Mouse (Mus musculus) liver, embryonic 14.5 days (tissue): Measurements from ENCODE around the gene Sema4a. TPM values are rescaled to one million over a fixed set of nuclear protein-coding genes. Genes with fewer than 3 reads are reported as not detected.

Experiments
- ATAC-seq: fragments of 200-750 bp; cut with Nextera tagmentation; 2 replicates; pipeline ENCODE4 v1.8.0; 2017; ENCODE audit warnings: moderate number of reproducible peaks, mild to moderate bottlenecking, moderate library complexity; ENCODE audit not compliant: insufficient read depth
- DNase-seq, 3 experiments: peaks; one replicate each; pipeline ENCODE4 v3.0.0-alpha.2; 2012 to 2013; ENCODE audit warnings: low read depth in 3 of 3, low spot score in 3 of 3
- H3K27ac ChIP-seq: fragments of 300-500 bp; sonication (generic); 2 replicates; pipeline ENCODE4 v1.5.1; 2014; ENCODE audit warnings: moderate library complexity, mild to moderate bottlenecking, control low read depth, inconsistent platforms
- H3K27me3 ChIP-seq: fragments of 300-500 bp; sonication (generic); 2 replicates; pipeline ENCODE4 v1.6.1; 2014; ENCODE audit warnings: mild to moderate bottlenecking, low read length, moderate library complexity; ENCODE audit not compliant: control insufficient read depth, insufficient read depth
- H3K36me3 ChIP-seq: fragments of 300-500 bp; sonication (generic); replicated peaks from 2 replicates; pipeline ENCODE4 v1.6.1; 2014; ENCODE audit warnings: low read depth; ENCODE audit not compliant: control insufficient read depth, insufficient read depth
- H3K4me1 ChIP-seq, 2 experiments: fragments of 200-500 bp in 1 of 2; fragments of 300-500 bp in 1 of 2; sonication (generic) in 1 of 2; replicated peaks; 2 replicates each; pipeline ENCODE4 v1.6.1; 2012 to 2014; ENCODE audit warnings: antibody characterized with exemption in 1 of 2, inconsistent platforms in 1 of 2, low read length in 1 of 2; ENCODE audit not compliant: control insufficient read depth in 2 of 2, insufficient read depth in 2 of 2
- H3K4me2 ChIP-seq: fragments of 300-500 bp; sonication (generic); 2 replicates; pipeline ENCODE4 v1.6.1; 2014; ENCODE audit warnings: low read depth, mild to moderate bottlenecking, control low read depth, moderate library complexity
- H3K4me3 ChIP-seq, 2 experiments: fragments of 200-500 bp in 1 of 2; fragments of 300-500 bp in 1 of 2; sonication (generic) in 1 of 2; 2 replicates each; pipeline ENCODE4 v1.5.1; 2012 to 2014; ENCODE audit warnings: low read depth in 2 of 2, low read length in 2 of 2, mild to moderate bottlenecking in 2 of 2, control low read depth in 1 of 2, inconsistent platforms in 1 of 2, moderate library complexity in 1 of 2; ENCODE audit not compliant: insufficient read depth in 1 of 2
- H3K9ac ChIP-seq: fragments of 300-500 bp; sonication (generic); replicated peaks from 2 replicates; pipeline ENCODE4 v1.6.1; 2014; ENCODE audit warnings: mild to moderate bottlenecking, control low read depth, moderate library complexity
- H3K9me3 ChIP-seq: fragments of 300-500 bp; sonication (generic); 2 replicates; pipeline ENCODE4 v1.6.1; 2016; ENCODE audit warnings: low read length, mixed read lengths; ENCODE audit not compliant: control insufficient read depth
- CTCF ChIP-seq: IDR thresholded peaks from 2 replicates; pipeline ENCODE4 v1.5.1; 2016; ENCODE audit warnings: antibody characterized with exemption, low read depth, control low read depth
- EP300 ChIP-seq: IDR thresholded peaks from 2 replicates; pipeline ENCODE4 v1.6.1; 2016; ENCODE audit warnings: antibody characterized with exemption, low read depth
- WGBS: fragments of 180-500 bp; shearing (Covaris S2); extraction: QIAGEN DNeasy Blood & Tissue Kit; methylation state at CpG from one replicate; pipeline ENCODE4 v1.1.7; 2014; ENCODE audit not compliant: insufficient replicate concordance; 5-methylcytosine and 5-hydroxymethylcytosine counted together
- polyA plus RNA-seq, 2 experiments: library from polyadenylated mRNA; depleted of rRNA in 1 of 2; stranded (reverse) in 1 of 2; unstranded in 1 of 2; fragments of >200 nt; fragmentation: Nextera tagmentation in 1 of 2; extraction: Ambion mirVana in 1 of 2; gene quantifications; 2 replicates each; pipeline versions ENCODE4 v1.2.1 to v1.2.3; 2012 to 2014

The Sema4a gene
- polyA plus RNA-seq, 2 experiments = 9.1 to 12.7 TPM

DNA sequence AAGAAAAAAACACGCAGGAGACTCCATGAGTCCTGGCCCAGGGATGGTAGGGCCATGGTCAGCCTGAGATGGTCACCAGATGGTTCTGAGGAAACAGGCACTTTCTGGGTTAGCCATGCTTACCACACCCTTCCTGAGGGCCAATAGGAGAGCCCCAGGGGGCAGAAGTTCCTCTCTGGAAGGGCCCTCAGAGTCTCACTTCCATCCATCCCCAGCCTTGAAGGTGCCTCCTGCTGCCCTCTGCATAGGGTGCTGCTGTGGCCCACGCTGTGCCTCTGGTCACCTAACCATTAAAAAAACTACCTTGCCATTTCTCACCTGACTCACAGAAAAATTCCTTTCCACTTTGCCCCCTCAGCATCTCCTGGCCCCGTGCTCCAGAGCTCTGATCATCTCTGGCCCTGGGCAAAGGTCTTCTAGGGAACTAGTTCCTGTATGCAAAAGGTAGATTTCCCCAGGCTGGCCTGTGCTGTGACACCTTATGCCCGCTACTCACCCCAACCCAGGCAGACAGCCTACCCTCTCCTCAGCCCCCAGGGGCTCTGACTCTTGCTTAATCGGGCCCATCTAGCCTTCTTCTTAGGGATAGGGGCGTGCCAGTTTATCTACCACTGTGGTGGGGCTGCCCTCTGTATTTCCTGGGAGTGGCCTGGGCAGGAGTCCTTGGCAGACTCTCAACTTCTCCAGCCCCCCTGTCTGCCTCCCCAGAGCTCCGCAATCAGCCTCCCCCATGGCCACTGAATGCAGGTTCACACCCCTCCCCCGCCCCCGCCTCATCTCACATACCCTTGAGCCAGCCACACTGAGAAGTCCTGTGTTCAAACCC lies 6.0 kb downstream of the Sema4a start:
- no peak for DNase-seq
- Histone ChIP-seq H3K4me1 (peaks cover 0 to 5% of the 10 kb centered on the region in 2 experiments; a peak in 1 of 4 replicates), H3K9ac (no peak overlapping the region; the same call in 1 of the 2 replicates), H3K4me3 (peak overlapping the region in 1 of 2 experiments; percentile 33; a peak in 2 of 4 replicates), H3K27me3 (peaks cover 11% of the 10 kb centered on the region), H3K36me3 (no peaks in the 10 kb centered on the region), H3K9me3 (no peaks in the 10 kb centered on the region), H3K4me2 (peak overlapping the region; percentile 44), H3K27ac (no peak overlapping the region)
- no peak for TF ChIP-seq CTCF
- no peak for TF ChIP-seq EP300
- 29% methylated on average over 9 of the region's 9 CpGs for WGBS
- 0 out of 2 replicates have a peak, but pooled peaks have one; percentile 26 for ATAC-seq

GRCm38 (mm10) chr3:88453986-88454385 lies 7.0 kb downstream of the Sema4a start:
- ATAC-seq (no peak), DNase-seq (no peak)
- Histone ChIP-seq H3K27ac (no peak overlapping the region), H3K9ac (no peak overlapping the region), H3K4me2 (no peak overlapping the region), H3K4me1 (peaks cover 0 to 8% of the 10 kb centered on the region in 2 experiments; a peak in 1 of 4 replicates), H3K4me3 (no peak overlapping the region), H3K36me3 (no peaks in the 10 kb centered on the region), H3K9me3 (no peaks in the 10 kb centered on the region), H3K27me3 (peaks cover 7% of the 10 kb centered on the region)
- WGBS = 43% methylated on average over 8 of the region's 8 CpGs
- TF ChIP-seq CTCF (no peak), EP300 (no peak)

- DNase-seq = no peak
- peaks cover 6% of the 10 kb centered on the region for H3K27me3 ChIP-seq
- TF ChIP-seq EP300 = no peak
- TF ChIP-seq CTCF = no peak
- WGBS = 12% methylated on average over 8 of the region's 8 CpGs
- no peak overlapping the region for H3K4me2 ChIP-seq
- no peaks in the 10 kb centered on the region for H3K36me3 ChIP-seq
- H3K4me3 ChIP-seq = no peak overlapping the region
- no peak overlapping the region for H3K27ac ChIP-seq
- H3K9ac ChIP-seq = no peak overlapping the region
- no peak for ATAC-seq
- no peaks in the 10 kb centered on the region for H3K9me3 ChIP-seq
- peaks cover 0 to 11% of the 10 kb centered on the region in 2 experiments; a peak in 1 of 4 replicates for H3K4me1 ChIP-seq
Measured at GRCm38 (mm10) chr3:88453369-88453768, 7.6 kb downstream of the Sema4a start.

- Histone ChIP-seq H3K9me3 (no peaks in the 10 kb centered on the region), H3K27me3 (peaks cover 6% of the 10 kb centered on the region), H3K4me1 (peaks cover 0 to 11% of the 10 kb centered on the region in 2 experiments; a peak in 1 of 4 replicates), H3K4me3 (no peak overlapping the region), H3K27ac (no peak overlapping the region), H3K9ac (no peak overlapping the region), H3K36me3 (no peaks in the 10 kb centered on the region), H3K4me2 (no peak overlapping the region)
- 54% methylated on average over 6 of the region's 6 CpGs for WGBS
- TF ChIP-seq CTCF = no peak
- TF ChIP-seq EP300 = no peak
- no peak for ATAC-seq
- no peak for DNase-seq
Measured at GRCm38 (mm10) chr3:88452716-88453115, 8.3 kb downstream of the Sema4a start.

- H3K4me1 ChIP-seq = peaks cover 0 to 10% of the 10 kb centered on the region in 2 experiments; a peak in 1 of 4 replicates
- no peak overlapping the region for H3K4me2 ChIP-seq
- no peak overlapping the region for H3K4me3 ChIP-seq
- TF ChIP-seq EP300 (no peak), CTCF (no peak)
- no peak for ATAC-seq
- no peak for DNase-seq
- no peak overlapping the region for H3K27ac ChIP-seq
- H3K36me3 ChIP-seq = no peaks in the 10 kb centered on the region
- H3K9ac ChIP-seq = no peak overlapping the region
- 54% methylated on average over 5 of the region's 5 CpGs for WGBS
- H3K9me3 ChIP-seq = no peaks in the 10 kb centered on the region
- peaks cover 6% of the 10 kb centered on the region for H3K27me3 ChIP-seq
Measured at GRCm38 (mm10) chr3:88452246-88452645, 8.7 kb downstream of the Sema4a start.
